16 mouse cellular contexts compared by ENCODE assay signal in genomic region chr14:103652524-103652923, GRCm38 (mm10). TPM values are rescaled to one million over a fixed set of nuclear protein-coding genes. Genes with fewer than 3 reads are reported as not detected.
A peak's percentile ranks its signal among the peaks of the same experiment; 100 is the strongest.
DNase-seq lines count a peak whose midpoint lies in the region; ATAC-seq and TF ChIP-seq lines count a peak whose summit lies in the region.
"Had no signal": no experiment of that assay in that cellular context is flagged by ENCODE, and none has a peak within 500 bp of the region (broad histone marks: within the 10 kb centered on the region; RNA-seq: fewer than 3 reads in every experiment).

No protein-coding gene starts in this region.

- 0 out of 2 replicates have a peak overlapping the region, but pooled peaks have one; percentile 2 for H3K9ac ChIP-seq in forebrain, embryonic 15.5 days (replicated peaks)
- H3K9ac ChIP-seq in hindbrain, embryonic 16.5 days (ENCODE audit: low read depth, low read length): no peak overlapping the region
- H3K9ac ChIP-seq in neural tube, embryonic 14.5 days (replicated peaks; ENCODE audit: low read depth, low read length): no peak overlapping the region
- H3K9ac ChIP-seq in intestine, postnatal 0 days (ENCODE audit: low read depth, low read length): no peak overlapping the region
- H3K9ac ChIP-seq: limb, embryonic 12.5 days; liver, embryonic 14.5 days had no signal

- TF ChIP-seq CTCF in left cerebral cortex, adult 2 months (IDR thresholded peaks at IDR 0.05): no peak
- no peak for TF ChIP-seq CTCF in intestine, postnatal 0 days (IDR thresholded peaks at IDR 0.05; ENCODE audit: low read depth)

- H3K4me2 ChIP-seq in forebrain, embryonic 15.5 days (replicated peaks): peak overlapping the region; percentile 72
- peak overlapping the region; percentile 68 for H3K4me2 ChIP-seq in hindbrain, embryonic 16.5 days (ENCODE audit: low read length)
- H3K4me2 ChIP-seq in neural tube, embryonic 14.5 days (ENCODE audit: low read depth, low read length): peak overlapping the region; percentile 73
- H3K4me2 ChIP-seq in intestine, postnatal 0 days (replicated peaks; ENCODE audit: low read depth): no peak overlapping the region
- H3K4me2 ChIP-seq: limb, embryonic 12.5 days had no signal

- peaks cover 73% of the 10 kb centered on the region for H3K4me1 ChIP-seq in forebrain, embryonic 15.5 days
- peaks cover 34% of the 10 kb centered on the region for H3K4me1 ChIP-seq in hindbrain, embryonic 16.5 days (ENCODE audit: control insufficient read depth, insufficient read depth, low read depth, low read length)
- peaks cover 28% of the 10 kb centered on the region for H3K4me1 ChIP-seq in neural tube, embryonic 14.5 days (ENCODE audit: control insufficient read depth, insufficient read depth, low read length)
- no peaks in the 10 kb centered on the region for H3K4me1 ChIP-seq in intestine, postnatal 0 days (replicated peaks; ENCODE audit: control insufficient read depth, insufficient read depth, low read length)

- 68% methylated on average over 5 of the region's 5 CpGs for WGBS in forebrain, embryonic 15.5 days
- WGBS in hindbrain, embryonic 16.5 days: 78% methylated on average over 5 of the region's 5 CpGs
- WGBS in neural tube, embryonic 14.5 days: 84% methylated on average over 5 of the region's 5 CpGs
- 92% methylated on average over 5 of the region's 5 CpGs for WGBS in intestine, postnatal 0 days

- peak overlapping the region; percentile 44; the same call in 1 of the 2 replicates for H3K27ac ChIP-seq in left cerebral cortex, adult 2 months
- H3K27ac ChIP-seq in forebrain, embryonic 15.5 days (replicated peaks): no peak overlapping the region
- no peak overlapping the region for H3K27ac ChIP-seq in hindbrain, embryonic 16.5 days (ENCODE audit: low read depth, low read length)
- no peak overlapping the region for H3K27ac ChIP-seq in neural tube, embryonic 14.5 days (ENCODE audit: low read depth, low read length)
- H3K27ac ChIP-seq in intestine, postnatal 0 days (ENCODE audit: low read depth, low read length): no peak overlapping the region
- H3K27ac ChIP-seq: limb, embryonic 12.5 days; liver, embryonic 14.5 days had no signal

- H3K9me3 ChIP-seq in forebrain, embryonic 15.5 days: no peaks in the 10 kb centered on the region
- no peaks in the 10 kb centered on the region for H3K9me3 ChIP-seq in hindbrain, embryonic 16.5 days (ENCODE audit: control insufficient read depth, low read length)
- no peaks in the 10 kb centered on the region for H3K9me3 ChIP-seq in neural tube, embryonic 14.5 days (ENCODE audit: control insufficient read depth, low read length)
- no peaks in the 10 kb centered on the region for H3K9me3 ChIP-seq in intestine, postnatal 0 days (ENCODE audit: control insufficient read depth)
- H3K9me3 ChIP-seq: limb, embryonic 12.5 days; megakaryocyte, embryonic 14.5 days had no signal

- ATAC-seq in forebrain, embryonic 15.5 days (replicated peaks): no peak
- no peak for ATAC-seq in hindbrain, embryonic 16.5 days
- ATAC-seq in neural tube, embryonic 14.5 days (ENCODE audit: low read depth): no peak
- no peak for ATAC-seq in frontal cortex, adult (ENCODE audit: low TSS enrichment)
- no peak for ATAC-seq in intestine, postnatal 0 days

- H3K27me3 ChIP-seq in forebrain, embryonic 15.5 days: no peaks in the 10 kb centered on the region
- H3K27me3 ChIP-seq in hindbrain, embryonic 16.5 days (replicated peaks; ENCODE audit: control insufficient read depth, insufficient read depth, low read length): no peaks in the 10 kb centered on the region
- H3K27me3 ChIP-seq in neural tube, embryonic 14.5 days (ENCODE audit: control insufficient read depth, insufficient read depth, low read length): peaks cover 3% of the 10 kb centered on the region; the same call in 1 of the 2 replicates
- H3K27me3 ChIP-seq in intestine, postnatal 0 days (replicated peaks; ENCODE audit: control insufficient read depth, insufficient read depth, low read length): peaks cover 18% of the 10 kb centered on the region; the same call in 1 of the 2 replicates

- intact Hi-C loops in left cerebral cortex, adult 2 months (cut with DNase I): loop anchor here (5.0 kb wide), 1 partner anchor 100 kb away; no protein-coding TSS in a partner anchor
- intact Hi-C loops in left cerebral cortex, postnatal 4 days (cut with DNase I): loop anchor here (5.0 kb wide), 3 partner anchors 40 to 805 kb away; no protein-coding TSS in a partner anchor

- H3K36me3 ChIP-seq in forebrain, embryonic 15.5 days: 0 out of 2 replicates have a peak, but pooled peaks cover under 1% of the 10 kb centered on the region
- no peaks in the 10 kb centered on the region for H3K36me3 ChIP-seq in hindbrain, embryonic 16.5 days (ENCODE audit: control insufficient read depth, insufficient read depth, low read length)
- H3K36me3 ChIP-seq in neural tube, embryonic 14.5 days (ENCODE audit: control insufficient read depth, insufficient read depth, low read length): no peaks in the 10 kb centered on the region
- no peaks in the 10 kb centered on the region for H3K36me3 ChIP-seq in intestine, postnatal 0 days (ENCODE audit: control insufficient read depth, insufficient read depth)
- H3K36me3 ChIP-seq: limb, embryonic 12.5 days had no signal

- DNase-seq in left cerebral cortex, adult 2 months (ENCODE audit: extremely low spot score in 1 of 2, low spot score in 2 of 2): no peak
- DNase-seq in left cerebral cortex, postnatal 4 days: no peak
- DNase-seq in embryo, embryonic 10 days (ENCODE audit: low spot score): no peak
- DNase-seq: cerebellum, postnatal 14 days; heart, postnatal 14 days; kidney, adult 8-10 months; lung, postnatal 10 days had no signal

- H3K4me3 ChIP-seq in left cerebral cortex, adult 2 months: peak overlapping the region; percentile 85
- peak overlapping the region; percentile 63 for H3K4me3 ChIP-seq in forebrain, embryonic 15.5 days
- H3K4me3 ChIP-seq in hindbrain, embryonic 16.5 days (ENCODE audit: low read length): no peak overlapping the region; the same call in 1 of the 2 replicates
- peak overlapping the region; percentile 94 for H3K4me3 ChIP-seq in neural tube, embryonic 14.5 days (ENCODE audit: low read depth, low read length)
- no peak overlapping the region for H3K4me3 ChIP-seq in intestine, postnatal 0 days (ENCODE audit: low read depth, low read length)
- H3K4me3 ChIP-seq: limb, embryonic 12.5 days had no signal

RNA-seq across cellular contexts. Expression of gene Slain1, which starts 2.5 kb away (rescaled TPM):
- total RNA-seq in left cerebral cortex, adult 2 months (2021): 10 to 100 TPM; 41.6 to 42.4 TPM
- total RNA-seq in left cerebral cortex, postnatal 4 days (2021): 10 to 100 TPM; 82.2 to 93.0 TPM
- polyA plus RNA-seq in forebrain, embryonic 15.5 days (2015; fragmentation: Nextera tagmentation; extraction: Ambion mirVana): 31.8 and 35.9 TPM in 2 replicates
- polyA plus RNA-seq in hindbrain, embryonic 16.5 days (2015; fragmentation: Nextera tagmentation; extraction: Ambion mirVana): 5.3 and 8.8 TPM in 2 replicates
- polyA plus RNA-seq in neural tube, embryonic 14.5 days (2014; fragmentation: Nextera tagmentation; extraction: Ambion mirVana): 23.7 and 25.9 TPM in 2 replicates
- 1.3 and 1.8 TPM in 2 replicates for polyA plus RNA-seq in intestine, postnatal 0 days (2015; fragmentation: Nextera tagmentation; extraction: Ambion mirVana)
- total RNA-seq: gastrocnemius, adult 8-10 months had no signal

Comparison
In these comparisons a context has a peak if more than half of its experiments do, and no peak if none do; other contexts are left out.
1. H3K4me3 ChIP-seq: peak in left cerebral cortex, adult 2 months (single experiment), forebrain, embryonic 15.5 days (single experiment) and neural tube, embryonic 14.5 days (single experiment); none in hindbrain, embryonic 16.5 days (single experiment) and intestine, postnatal 0 days (single experiment).